Comparison of ENCODE assay signal across 26 mouse cellular contexts in genomic region chr9:64520747-64521283, GRCm38 (mm10).
DNase-seq lines count a peak whose midpoint lies in the region; ATAC-seq and TF ChIP-seq lines count a peak whose summit lies in the region.
"Had no signal": no experiment of that assay in that cellular context is flagged by ENCODE, and none has a peak within 500 bp of the region (broad histone marks: within the 10 kb centered on the region; RNA-seq: fewer than 3 reads in every experiment).

No protein-coding gene starts in this region.

- 0 out of 2 replicates have a peak, but pooled peaks cover 6% of the 10 kb centered on the region for H3K27me3 ChIP-seq in hindbrain, embryonic 12.5 days
- no peaks in the 10 kb centered on the region for H3K27me3 ChIP-seq in hindbrain, embryonic 14.5 days (ENCODE audit: control insufficient read depth, insufficient read depth, low read length)
- H3K27me3 ChIP-seq in midbrain, postnatal 0 days (ENCODE audit: insufficient read depth, low read length) = no peaks in the 10 kb centered on the region
- H3K27me3 ChIP-seq: hindbrain, embryonic 15.5 days; intestine, embryonic 15.5 days had no signal

- no peak for ATAC-seq in hindbrain, embryonic 12.5 days (ENCODE audit: low FRiP score)
- ATAC-seq in hindbrain, embryonic 14.5 days (ENCODE audit: low FRiP score) = no peak
- no peak for ATAC-seq in midbrain, postnatal 0 days (ENCODE audit: low FRiP score)
- ATAC-seq: forebrain, embryonic 16.5 days; lung, postnatal 0 days had no signal

- no peak for TF ChIP-seq CTCF in midbrain, postnatal 0 days (IDR thresholded peaks at IDR 0.05)

- WGBS in hindbrain, embryonic 12.5 days = 49% methylated on average over 4 of the region's 4 CpGs
- 44% methylated on average over 4 of the region's 4 CpGs for WGBS in hindbrain, embryonic 14.5 days
- 49% methylated on average over 4 of the region's 4 CpGs for WGBS in midbrain, postnatal 0 days

- no peak overlapping the region for H3K9ac ChIP-seq in hindbrain, embryonic 12.5 days
- no peak overlapping the region for H3K9ac ChIP-seq in hindbrain, embryonic 14.5 days
- H3K9ac ChIP-seq in midbrain, postnatal 0 days (replicated peaks; ENCODE audit: low read length, poor library complexity, severe bottlenecking) = no peak overlapping the region
- H3K9ac ChIP-seq: embryonic facial prominence, embryonic 12.5 days; heart, embryonic 13.5 days; hindbrain, embryonic 15.5 days; intestine, embryonic 15.5 days; liver, postnatal 0 days; neural tube, embryonic 13.5 days had no signal

- 0 out of 2 replicates have a peak overlapping the region, but pooled peaks have one; percentile 23 for H3K27ac ChIP-seq in hindbrain, embryonic 12.5 days
- no peak overlapping the region for H3K27ac ChIP-seq in hindbrain, embryonic 14.5 days
- H3K27ac ChIP-seq in midbrain, postnatal 0 days (ENCODE audit: low read depth, low read length) = peak overlapping the region; percentile 7; the same call in 1 of the 2 replicates
- H3K27ac ChIP-seq: embryonic facial prominence, embryonic 12.5 days; heart, embryonic 13.5 days; hindbrain, embryonic 15.5 days; intestine, embryonic 15.5 days; macrophage; neural tube, embryonic 13.5 days had no signal

- H3K4me1 ChIP-seq in hindbrain, embryonic 12.5 days = peaks cover 19% of the 10 kb centered on the region
- peaks cover 14% of the 10 kb centered on the region for H3K4me1 ChIP-seq in hindbrain, embryonic 14.5 days (replicated peaks; ENCODE audit: control insufficient read depth, insufficient read depth, low read length)
- no peaks in the 10 kb centered on the region for H3K4me1 ChIP-seq in midbrain, postnatal 0 days (ENCODE audit: insufficient read depth, low read length)
- H3K4me1 ChIP-seq: heart, embryonic 13.5 days had no signal

- no peak overlapping the region for H3K4me3 ChIP-seq in hindbrain, embryonic 12.5 days
- no peak overlapping the region for H3K4me3 ChIP-seq in hindbrain, embryonic 14.5 days (replicated peaks; ENCODE audit: low read length)
- H3K4me3 ChIP-seq in midbrain, postnatal 0 days (ENCODE audit: low read depth, low read length) = no peak overlapping the region
- H3K4me3 ChIP-seq: embryonic facial prominence, embryonic 12.5 days; heart, embryonic 13.5 days; hindbrain, embryonic 15.5 days; intestine, embryonic 15.5 days; myocyte; neural tube, embryonic 13.5 days had no signal

- H3K36me3 ChIP-seq in hindbrain, embryonic 12.5 days = no peaks in the 10 kb centered on the region
- no peaks in the 10 kb centered on the region for H3K36me3 ChIP-seq in hindbrain, embryonic 14.5 days (replicated peaks; ENCODE audit: control insufficient read depth, insufficient read depth)
- H3K36me3 ChIP-seq in midbrain, postnatal 0 days (ENCODE audit: insufficient read depth, low read length) = no peaks in the 10 kb centered on the region
- H3K36me3 ChIP-seq: embryonic facial prominence, embryonic 12.5 days; heart, embryonic 13.5 days; hindbrain, embryonic 15.5 days; intestine, embryonic 15.5 days; neural tube, embryonic 13.5 days had no signal

- H3K4me2 ChIP-seq in hindbrain, embryonic 12.5 days (replicated peaks) = no peak overlapping the region
- no peak overlapping the region for H3K4me2 ChIP-seq in hindbrain, embryonic 14.5 days (replicated peaks)
- no peak overlapping the region for H3K4me2 ChIP-seq in midbrain, postnatal 0 days (ENCODE audit: low read depth, low read length, poor library complexity, severe bottlenecking)
- H3K4me2 ChIP-seq: embryonic facial prominence, embryonic 12.5 days; heart, embryonic 13.5 days; hindbrain, embryonic 15.5 days; intestine, embryonic 15.5 days; neural tube, embryonic 13.5 days had no signal

- H3K9me3 ChIP-seq in hindbrain, embryonic 12.5 days (replicated peaks) = no peaks in the 10 kb centered on the region
- no peaks in the 10 kb centered on the region for H3K9me3 ChIP-seq in hindbrain, embryonic 14.5 days (ENCODE audit: control insufficient read depth, low read length)
- no peaks in the 10 kb centered on the region for H3K9me3 ChIP-seq in midbrain, postnatal 0 days (ENCODE audit: low read length)
- H3K9me3 ChIP-seq: embryonic facial prominence, embryonic 12.5 days; heart, embryonic 13.5 days; hindbrain, embryonic 15.5 days; intestine, embryonic 15.5 days; neural tube, embryonic 13.5 days had no signal

- DNase-seq in cerebellum, adult 18-20 months = peak; percentile 34 to 39
- no peak for DNase-seq in cerebellum, adult 8-10 months
- no peak for DNase-seq in hindbrain, embryonic 14.5 days (ENCODE audit: low spot score)
- DNase-seq in Muller cell, postnatal 12 days (ENCODE audit: inconsistent ontology term) = peak; percentile 50
- no peak for DNase-seq in midbrain, postnatal 0 days (ENCODE audit: low spot score)
- DNase-seq in kidney, adult 18-20 months = no peak
- no peak for DNase-seq in left cerebral cortex, adult 11 months (ENCODE audit: low spot score)
- DNase-seq: adrenal gland, postnatal 10 days; gastrocnemius, postnatal 25 days; heart, adult 18-20 months; kidney, adult 9 months; kidney, postnatal 14 days; liver; liver, postnatal 0 days; thymus, adult 2 months; thymus, postnatal 4 days had no signal

Comparison
In these comparisons a context has a peak if more than half of its experiments do, and no peak if none do; other contexts are left out.
1. DNase-seq: peak in cerebellum, adult 18-20 months (2 of 2) and Muller cell, postnatal 12 days (single experiment); none in cerebellum, adult 8-10 months (single experiment), hindbrain, embryonic 14.5 days (single experiment), midbrain, postnatal 0 days (single experiment), kidney, adult 18-20 months (single experiment) and left cerebral cortex, adult 11 months (single experiment).